Comparison of ENCODE assay signal across 8 mouse cellular contexts in genomic region chr13:111905213-111905701, GRCm38 (mm10).
DNase-seq lines count a peak whose midpoint lies in the region; ATAC-seq and TF ChIP-seq lines count a peak whose summit lies in the region.

No protein-coding gene starts in this region.

- TF ChIP-seq EP300 in liver, postnatal 0 days (IDR thresholded peaks at IDR 0.05; ENCODE audit: low read depth), result peak; percentile 82

- DNase-seq in MEL-GATA-1-ER (ENCODE audit: extremely low read depth, low read depth), result peak; percentile 84
- DNase-seq in liver, postnatal 0 days, result peak; percentile 70
- DNase-seq in retina, embryonic 14.5 days (ENCODE audit: low spot score), result peak; percentile 40
- no peak for DNase-seq in frontal cortex, postnatal 36 days (ENCODE audit: low spot score in 2 of 2)
- no peak for DNase-seq in right cerebral cortex, postnatal 25 days

- no peak overlapping the region for H3K9ac ChIP-seq in forebrain, embryonic 16.5 days (replicated peaks; ENCODE audit: low read depth, low read length)
- H3K9ac ChIP-seq in intestine, postnatal 0 days (ENCODE audit: low read depth, low read length), result no peak overlapping the region
- peak overlapping the region; percentile 59 for H3K9ac ChIP-seq in liver, postnatal 0 days (replicated peaks)

- peak overlapping the region; percentile 63 for H3K27ac ChIP-seq in bone marrow, adult 2 months (ENCODE audit: control insufficient read depth, insufficient read depth, low read depth, low read length, poor library complexity)
- H3K27ac ChIP-seq in forebrain, embryonic 16.5 days (ENCODE audit: low read length), result peak overlapping the region; percentile 2; the same call in 1 of the 2 replicates
- H3K27ac ChIP-seq in intestine, postnatal 0 days (ENCODE audit: low read depth, low read length), result no peak overlapping the region
- H3K27ac ChIP-seq in liver, postnatal 0 days (ENCODE audit: low read depth), result peak overlapping the region; percentile 96

- no peaks in the 10 kb centered on the region for H3K36me3 ChIP-seq in forebrain, embryonic 16.5 days (ENCODE audit: control insufficient read depth, insufficient read depth)
- H3K36me3 ChIP-seq in intestine, postnatal 0 days (ENCODE audit: control insufficient read depth, insufficient read depth), result no peaks in the 10 kb centered on the region
- no peaks in the 10 kb centered on the region for H3K36me3 ChIP-seq in liver, postnatal 0 days (replicated peaks; ENCODE audit: insufficient read depth, low read length)

- no peaks in the 10 kb centered on the region for H3K9me3 ChIP-seq in forebrain, embryonic 16.5 days (ENCODE audit: control insufficient read depth, low read length)
- H3K9me3 ChIP-seq in intestine, postnatal 0 days (ENCODE audit: control insufficient read depth), result no peaks in the 10 kb centered on the region
- no peaks in the 10 kb centered on the region for H3K9me3 ChIP-seq in liver, postnatal 0 days (ENCODE audit: low read length)

- H3K4me2 ChIP-seq in forebrain, embryonic 16.5 days (ENCODE audit: low read length), result peak overlapping the region; percentile 9
- H3K4me2 ChIP-seq in intestine, postnatal 0 days (replicated peaks; ENCODE audit: low read depth), result peak overlapping the region; percentile 35; the same call in 1 of the 2 replicates
- H3K4me2 ChIP-seq in liver, postnatal 0 days (ENCODE audit: low read depth, low read length), result peak overlapping the region; percentile 58

- H3K27me3 ChIP-seq in forebrain, embryonic 16.5 days (replicated peaks; ENCODE audit: control insufficient read depth, insufficient read depth, low read length), result peaks cover 4% of the 10 kb centered on the region; the same call in 1 of the 2 replicates
- H3K27me3 ChIP-seq in intestine, postnatal 0 days (replicated peaks; ENCODE audit: control insufficient read depth, insufficient read depth, low read length), result no peaks in the 10 kb centered on the region
- no peaks in the 10 kb centered on the region for H3K27me3 ChIP-seq in liver, postnatal 0 days (ENCODE audit: insufficient read depth, low read length)

- no peak for TF ChIP-seq CTCF in bone marrow, adult 2 months (IDR thresholded peaks at IDR 0.05; ENCODE audit: control insufficient read depth, insufficient read depth, low read length)
- TF ChIP-seq CTCF in intestine, postnatal 0 days (IDR thresholded peaks at IDR 0.05; ENCODE audit: low read depth), result no peak
- no peak for TF ChIP-seq CTCF in liver, postnatal 0 days (IDR thresholded peaks at IDR 0.05; ENCODE audit: low read depth)

- WGBS in bone marrow, adult 2 months, result 44% methylated on average over 10 of the region's 10 CpGs
- 18% methylated on average over 10 of the region's 10 CpGs for WGBS in forebrain, embryonic 16.5 days
- 29% methylated on average over 10 of the region's 10 CpGs for WGBS in intestine, postnatal 0 days
- 22% methylated on average over 10 of the region's 10 CpGs for WGBS in liver, postnatal 0 days (ENCODE audit: insufficient replicate concordance)

- peak; percentile 29 for ATAC-seq in forebrain, embryonic 16.5 days
- ATAC-seq in intestine, postnatal 0 days, result peak; percentile 49; the same call in 1 of the 2 replicates
- peak; percentile 96 for ATAC-seq in liver, postnatal 0 days

- TF ChIP-seq POLR2A in bone marrow, adult 2 months (IDR thresholded peaks at IDR 0.05; ENCODE audit: borderline replicate concordance, control insufficient read depth, low read depth, low read length), result no peak

- peaks cover 1% of the 10 kb centered on the region; the same call in 1 of the 2 replicates for H3K4me1 ChIP-seq in bone marrow, adult 2 months (ENCODE audit: control insufficient read depth, insufficient read depth, low read length)
- peaks cover 11% of the 10 kb centered on the region for H3K4me1 ChIP-seq in forebrain, embryonic 16.5 days (replicated peaks; ENCODE audit: control insufficient read depth, insufficient read depth, low read length)
- H3K4me1 ChIP-seq in intestine, postnatal 0 days (replicated peaks; ENCODE audit: control insufficient read depth, insufficient read depth, low read length), result no peaks in the 10 kb centered on the region
- H3K4me1 ChIP-seq in liver, postnatal 0 days (ENCODE audit: insufficient read depth), result peaks cover 11% of the 10 kb centered on the region

- H3K4me3 ChIP-seq in bone marrow, adult 2 months (replicated peaks; ENCODE audit: control insufficient read depth, low read depth, low read length), result no peak overlapping the region
- H3K4me3 ChIP-seq in forebrain, embryonic 16.5 days (replicated peaks; ENCODE audit: low read length), result no peak overlapping the region
- H3K4me3 ChIP-seq in intestine, postnatal 0 days (ENCODE audit: low read depth, low read length), result no peak overlapping the region
- no peak overlapping the region for H3K4me3 ChIP-seq in liver, postnatal 0 days (ENCODE audit: low read depth, low read length)

Comparison
In these comparisons a context has a peak if more than half of its experiments do, and no peak if none do; other contexts are left out.
1. DNase-seq: peak in MEL-GATA-1-ER (single experiment), liver, postnatal 0 days (single experiment) and retina, embryonic 14.5 days (single experiment); none in frontal cortex, postnatal 36 days (0 of 2) and right cerebral cortex, postnatal 25 days (single experiment).
2. ATAC-seq: peak in every context shown above with its lines; median percentile 96 in liver, postnatal 0 days; 49 in intestine, postnatal 0 days; 29 in forebrain, embryonic 16.5 days.
3. Peak in every context shown above with its lines, with median percentiles within 50 percentile points of each other: H3K4me2 ChIP-seq.